8 mouse cellular contexts compared by ENCODE assay signal in genomic region chr9:45042056-45042720, GRCm38 (mm10). TPM values are rescaled to one million over a fixed set of nuclear protein-coding genes. Genes with fewer than 3 reads are reported as not detected.
DNase-seq lines count a peak whose midpoint lies in the region; ATAC-seq and TF ChIP-seq lines count a peak whose summit lies in the region.

No protein-coding gene starts in this region.

- no peak for TF ChIP-seq RAD21 in MEL (IDR thresholded peaks at IDR 0.05; ENCODE audit: low read depth, low read length)

- intact Hi-C loops in heart, adult 2 months (cut with DNase I), result no loop called here

- TF ChIP-seq POLR2A in MEL (IDR thresholded peaks at IDR 0.05; ENCODE audit: control insufficient read depth in 1 of 2, insufficient read depth in 1 of 2, low read depth in 1 of 2, low read length in 2 of 2, poor library complexity in 1 of 2), result no peak
- no peak for TF ChIP-seq POLR2A in heart, adult 2 months (IDR thresholded peaks at IDR 0.05; ENCODE audit: insufficient read depth, low read depth, low read length)

- no peaks in the 10 kb centered on the region for H3K9me3 ChIP-seq in MEL (replicated peaks; ENCODE audit: insufficient read depth, low read length)
- H3K9me3 ChIP-seq in kidney, embryonic 14.5 days (ENCODE audit: control insufficient read depth, low read length), result no peaks in the 10 kb centered on the region
- no peaks in the 10 kb centered on the region for H3K9me3 ChIP-seq in lung, postnatal 0 days (ENCODE audit: low read length)

- peaks cover 6 to 32% of the 10 kb centered on the region in 2 experiments for H3K4me1 ChIP-seq in MEL (ENCODE audit: control insufficient read depth in 1 of 2, insufficient read depth in 2 of 2, low read length in 2 of 2)
- H3K4me1 ChIP-seq in heart, adult 2 months (ENCODE audit: control insufficient read depth, insufficient read depth, low read length), result no peaks in the 10 kb centered on the region
- peaks cover 17% of the 10 kb centered on the region; the same call in 1 of the 2 replicates for H3K4me1 ChIP-seq in kidney, embryonic 14.5 days (ENCODE audit: control insufficient read depth, insufficient read depth, low read length)
- no peaks in the 10 kb centered on the region for H3K4me1 ChIP-seq in lung, postnatal 0 days (ENCODE audit: insufficient read depth, low read depth, low read length)

- peak overlapping the region; percentile 72 for H3K27ac ChIP-seq in MEL (ENCODE audit: control insufficient read depth, low read depth, low read length)
- H3K27ac ChIP-seq in heart, adult 2 months, result no peak overlapping the region
- H3K27ac ChIP-seq in kidney, embryonic 14.5 days (ENCODE audit: low read depth, low read length), result peak overlapping the region; percentile 78; the same call in 1 of the 2 replicates
- H3K27ac ChIP-seq in lung, postnatal 0 days (ENCODE audit: low read length), result peak overlapping the region; percentile 27; the same call in 1 of the 2 replicates

- no peak overlapping the region for H3K9ac ChIP-seq in MEL (ENCODE audit: control insufficient read depth, low read depth, low read length, poor library complexity, severe bottlenecking)
- no peak overlapping the region for H3K9ac ChIP-seq in heart, adult 2 months (ENCODE audit: low read depth, low read length)
- peak overlapping the region; percentile 52 for H3K9ac ChIP-seq in kidney, embryonic 14.5 days (ENCODE audit: low read depth, low read length)
- H3K9ac ChIP-seq in lung, postnatal 0 days (replicated peaks; ENCODE audit: low read depth), result 0 out of 2 replicates have a peak overlapping the region, but pooled peaks have one; percentile 1

- DNase-seq in B cell, adult 2 months, result peak; percentile 16 to 20
- DNase-seq in MEL (ENCODE audit: low read depth, low spot score), result no peak
- DNase-seq in heart, adult 2 months, result peak; percentile 28 to 41
- peak; percentile 89 for DNase-seq in lung, postnatal 0 days (ENCODE audit: low spot score)
- DNase-seq in urinary bladder, postnatal 4 days (ENCODE audit: low spot score in 2 of 2), result peak; percentile 68 to 74
- DNase-seq in right cerebral cortex, postnatal 36 days (ENCODE audit: low spot score in 2 of 2), result no peak
- DNase-seq in frontal cortex, postnatal 36 days (ENCODE audit: low spot score in 2 of 2), result no peak

- 2% methylated on average over 20 of the region's 20 CpGs for WGBS in heart, adult 2 months
- WGBS in kidney, embryonic 14.5 days, result 2% methylated on average over 20 of the region's 20 CpGs
- 2% methylated on average over 19 of the region's 20 CpGs for WGBS in lung, postnatal 0 days

- peaks cover 5% of the 10 kb centered on the region in 2 experiments; a peak in 2 of 4 replicates for H3K27me3 ChIP-seq in MEL (ENCODE audit: control insufficient read depth in 1 of 2, insufficient read depth in 2 of 2, low read length in 2 of 2)
- H3K27me3 ChIP-seq in heart, adult 2 months (ENCODE audit: control insufficient read depth, insufficient read depth, low read length), result peaks cover 9% of the 10 kb centered on the region
- H3K27me3 ChIP-seq in kidney, embryonic 14.5 days (ENCODE audit: control insufficient read depth, insufficient read depth, low read length), result peaks cover 40% of the 10 kb centered on the region
- no peaks in the 10 kb centered on the region for H3K27me3 ChIP-seq in lung, postnatal 0 days (replicated peaks; ENCODE audit: insufficient read depth, low read length)

- no peak overlapping the region for H3K4me3 ChIP-seq in MEL (ENCODE audit: control insufficient read depth in 1 of 2, insufficient read depth in 1 of 2, low read depth in 2 of 2, low read length in 2 of 2)
- H3K4me3 ChIP-seq in heart, adult 2 months, result no peak overlapping the region
- H3K4me3 ChIP-seq in kidney, embryonic 14.5 days (ENCODE audit: low read length), result peak overlapping the region; percentile 38
- peak overlapping the region; percentile 29 for H3K4me3 ChIP-seq in lung, postnatal 0 days (ENCODE audit: low read depth, low read length)

- peaks cover 0 to 24% of the 10 kb centered on the region in 2 experiments; a peak in 2 of 4 replicates for H3K36me3 ChIP-seq in MEL (ENCODE audit: control insufficient read depth in 1 of 2, insufficient read depth in 2 of 2, low read length in 2 of 2)
- H3K36me3 ChIP-seq in heart, adult 2 months (ENCODE audit: control insufficient read depth, insufficient read depth, low read length), result no peaks in the 10 kb centered on the region
- H3K36me3 ChIP-seq in kidney, embryonic 14.5 days (ENCODE audit: control insufficient read depth, insufficient read depth, low read length), result 0 out of 2 replicates have a peak, but pooled peaks cover 2% of the 10 kb centered on the region
- H3K36me3 ChIP-seq in lung, postnatal 0 days (ENCODE audit: insufficient read depth, low read length), result no peaks in the 10 kb centered on the region

- TF ChIP-seq CTCF in MEL (IDR thresholded peaks at IDR 0.05 in 2 of 3, conservative IDR thresholded peaks at IDR 0.05 in 1 of 3; ENCODE audit: control insufficient read depth in 1 of 3, insufficient read depth in 1 of 3, low read depth in 2 of 3, low read length in 3 of 3, poor library complexity in 1 of 3, severe bottlenecking in 1 of 3), result no peak
- no peak for TF ChIP-seq CTCF in heart, adult 2 months (IDR thresholded peaks at IDR 0.05)
- TF ChIP-seq CTCF in lung, postnatal 0 days (IDR thresholded peaks at IDR 0.05), result no peak

- peak overlapping the region; percentile 46 for H3K4me2 ChIP-seq in kidney, embryonic 14.5 days (replicated peaks; ENCODE audit: low read depth, low read length)
- H3K4me2 ChIP-seq in lung, postnatal 0 days (replicated peaks; ENCODE audit: low read depth, low read length), result peak overlapping the region; percentile 47

- peak; percentile 86 for ATAC-seq in kidney, embryonic 14.5 days (ENCODE audit: low FRiP score, low TSS enrichment)
- ATAC-seq in lung, postnatal 0 days, result peak; percentile 97

- H3K79me2 ChIP-seq in MEL (ENCODE audit: control insufficient read depth, insufficient read depth, low read length, poor library complexity), result no peaks in the 10 kb centered on the region
- H3K79me2 ChIP-seq in heart, adult 2 months (replicated peaks; ENCODE audit: control insufficient read depth, insufficient read depth, low read length), result no peaks in the 10 kb centered on the region

- no peak for TF ChIP-seq EP300 in MEL (IDR thresholded peaks at IDR 0.05; ENCODE audit: low read depth in 1 of 2, low read length in 2 of 2)
- TF ChIP-seq EP300 in heart, adult 2 months (IDR thresholded peaks at IDR 0.05; ENCODE audit: insufficient read depth, low read depth, low read length), result no peak
- no peak for TF ChIP-seq EP300 in lung, postnatal 0 days (IDR thresholded peaks at IDR 0.05)

TF ChIP-seq in MEL, 35 proteins besides CTCF, POLR2A, EP300 and RAD21:
- TF ChIP-seq UBTF (IDR thresholded peaks at IDR 0.05; ENCODE audit: borderline replicate concordance, insufficient read depth, low read depth, low read length), result no peak
- no peak for TF ChIP-seq USF1 (IDR thresholded peaks at IDR 0.05; ENCODE audit: low read depth, low read length)
- no peak for TF ChIP-seq ZNF384 (IDR thresholded peaks at IDR 0.05; ENCODE audit: low read depth, low read length)
- no peak for TF ChIP-seq TAL1 (IDR thresholded peaks at IDR 0.05; ENCODE audit: low read length)
- no peak for TF ChIP-seq SIN3A (IDR thresholded peaks at IDR 0.05; ENCODE audit: low read length)

RNA-seq across cellular contexts. Expression of gene Mpzl2, which starts 2.6 kb away (rescaled TPM):
- total RNA-seq in MEL (2012; rRNA removed), result 0.08 and 0.16 TPM in 2 replicates
- under 1 TPM in 1 of 2 experiments, not detected in 1; 0.39 TPM for polyA plus RNA-seq in MEL (2012; ENCODE audit: insufficient read depth in 1 of 2, insufficient read length in 2 of 2, low read depth in 1 of 2, low replicate concordance in 2 of 2, missing spikeins in 1 of 2)
- 1 to 10 TPM in 1 of 2 experiments, under 1 TPM in 1; 0.77 to 1.2 TPM for total RNA-seq in heart, adult 2 months (2021)
- 1.6 and 1.8 TPM in 2 replicates for polyA plus RNA-seq in heart, adult 2 months (2012; rRNA removed)
- polyA plus RNA-seq in kidney, embryonic 14.5 days (2014; fragmentation: Nextera tagmentation; extraction: Ambion mirVana), result 11.0 and 22.2 TPM in 2 replicates
- 4.2 and 4.3 TPM in 2 replicates for polyA plus RNA-seq in lung, postnatal 0 days (2015; fragmentation: Nextera tagmentation; extraction: Ambion mirVana)

RNA-seq across cellular contexts. Expression of gene Mpzl3, which starts 12.8 kb away (rescaled TPM):
- not detected in 2 replicates for total RNA-seq in MEL (2012; rRNA removed)
- not detected for polyA plus RNA-seq in MEL (2012; ENCODE audit: insufficient read depth in 1 of 2, insufficient read length in 2 of 2, low read depth in 1 of 2, low replicate concordance in 2 of 2, missing spikeins in 1 of 2)
- total RNA-seq in heart, adult 2 months (2021), result 1 to 10 TPM; 1.4 to 1.8 TPM
- 0.82 and 1.2 TPM in 2 replicates for polyA plus RNA-seq in heart, adult 2 months (2012; rRNA removed)
- 2.3 and 3.0 TPM in 2 replicates for polyA plus RNA-seq in kidney, embryonic 14.5 days (2014; fragmentation: Nextera tagmentation; extraction: Ambion mirVana)
- 2.0 and 2.2 TPM in 2 replicates for polyA plus RNA-seq in lung, postnatal 0 days (2015; fragmentation: Nextera tagmentation; extraction: Ambion mirVana)

RNA-seq across cellular contexts. Expression of gene Cd3e, which starts 32.8 kb away (rescaled TPM):
- total RNA-seq in MEL (2012; rRNA removed), result not detected in 2 replicates
- not detected for polyA plus RNA-seq in MEL (2012; ENCODE audit: insufficient read depth in 1 of 2, insufficient read length in 2 of 2, low read depth in 1 of 2, low replicate concordance in 2 of 2, missing spikeins in 1 of 2)
- under 1 TPM; 0.21 to 0.66 TPM for total RNA-seq in heart, adult 2 months (2021)
- polyA plus RNA-seq in heart, adult 2 months (2012; rRNA removed), result 0.32 and 1.5 TPM in 2 replicates
- polyA plus RNA-seq in kidney, embryonic 14.5 days (2014; fragmentation: Nextera tagmentation; extraction: Ambion mirVana), result not detected in 2 replicates
- polyA plus RNA-seq in lung, postnatal 0 days (2015; fragmentation: Nextera tagmentation; extraction: Ambion mirVana), result 0.18 and 0.27 TPM in 2 replicates

RNA-seq across cellular contexts. Expression of gene Jaml, which starts 36.8 kb away (rescaled TPM):
- not detected in 2 replicates for total RNA-seq in MEL (2012; rRNA removed)
- polyA plus RNA-seq in MEL (2012; ENCODE audit: insufficient read depth in 1 of 2, insufficient read length in 2 of 2, low read depth in 1 of 2, low replicate concordance in 2 of 2, missing spikeins in 1 of 2), result not detected
- under 1 TPM; 0.20 to 0.29 TPM for total RNA-seq in heart, adult 2 months (2021)
- 0.14 and 0.18 TPM in 2 replicates for polyA plus RNA-seq in heart, adult 2 months (2012; rRNA removed)
- polyA plus RNA-seq in kidney, embryonic 14.5 days (2014; fragmentation: Nextera tagmentation; extraction: Ambion mirVana), result 0.46 TPM in 1 of 2 replicates, not detected in the other
- 2.1 and 3.3 TPM in 2 replicates for polyA plus RNA-seq in lung, postnatal 0 days (2015; fragmentation: Nextera tagmentation; extraction: Ambion mirVana)

Comparison
In these comparisons a context has a peak if more than half of its experiments do, and no peak if none do; other contexts are left out.
1. DNase-seq: peak in B cell, adult 2 months (2 of 2), heart, adult 2 months (2 of 2), lung, postnatal 0 days (single experiment) and urinary bladder, postnatal 4 days (2 of 2); none in MEL (single experiment), right cerebral cortex, postnatal 36 days (0 of 2) and frontal cortex, postnatal 36 days (0 of 2).
2. H3K4me3 ChIP-seq: peak in kidney, embryonic 14.5 days (single experiment) and lung, postnatal 0 days (single experiment); none in MEL (0 of 2) and heart, adult 2 months (single experiment).
3. H3K9ac ChIP-seq: peak in kidney, embryonic 14.5 days (single experiment) and lung, postnatal 0 days (single experiment); none in MEL (single experiment) and heart, adult 2 months (single experiment).